Mouse (Mus musculus) right cerebral cortex, postnatal 4 days (tissue): ENCODE results near the gene Itpka.
A peak's percentile ranks its signal among the peaks of the same experiment; 100 is the strongest.
"Not testable (repeated sequence)": the region's sequence is repeated elsewhere in the genome, so short reads cannot be mapped to it uniquely, and the experiment has no call there.

Source experiments
- DNase-seq: peaks from one replicate; pipeline ENCODE4 v3.0.0-alpha.2; 2022

Itpka gene

GRCm38 (mm10) chr2:119741581-119742411 is at the start of gene Itpka:
Gene Itpka (plus strand): TSS chr2:119742337.
- peak; percentile 49 for DNase-seq

GRCm38 (mm10) chr2:119694826-119695225 is 47.3 kb upstream of the Itpka start:
- DNase-seq, result no peak

- no peak for DNase-seq
Observed at GRCm38 (mm10) chr2:119696111-119696510, 46.0 kb upstream of the Itpka start.

- DNase-seq, result no peak
Observed at GRCm38 (mm10) chr2:119698472-119698871, 43.7 kb upstream of the Itpka start.

GRCm38 (mm10) chr2:119699962-119700361 is 42.2 kb upstream of the Itpka start:
- DNase-seq, result no peak

- no peak for DNase-seq
Observed at GRCm38 (mm10) chr2:119703171-119703570, 39.0 kb upstream of the Itpka start.

- DNase-seq, result no peak
Observed at GRCm38 (mm10) chr2:119707676-119708075, 34.5 kb upstream of the Itpka start.

GRCm38 (mm10) chr2:119710011-119710410 is 32.1 kb upstream of the Itpka start:
- DNase-seq, result no peak

GRCm38 (mm10) chr2:119715868-119716267 is 26.3 kb upstream of the Itpka start:
- DNase-seq, result not testable (repeated sequence)

GRCm38 (mm10) chr2:119721070-119721469 is 21.1 kb upstream of the Itpka start:
- DNase-seq, result no peak

- DNase-seq, result no peak
Observed at GRCm38 (mm10) chr2:119727762-119728416, 14.2 kb upstream of the Itpka start.

GRCm38 (mm10) chr2:119730735-119731134 is 11.4 kb upstream of the Itpka start:
- DNase-seq, result no peak

GRCm38 (mm10) chr2:119737124-119737523 is 5.0 kb upstream of the Itpka start:
- no peak for DNase-seq

- DNase-seq, result no peak
Observed at GRCm38 (mm10) chr2:119740567-119740966, 1.6 kb upstream of the Itpka start.

GRCm38 (mm10) chr2:119742461-119743175 is 481 bp downstream of the Itpka start:
- peak; percentile 35 for DNase-seq

- DNase-seq, result peak; percentile 62
Observed at GRCm38 (mm10) chr2:119743176-119743807, 1.2 kb downstream of the Itpka start.

GRCm38 (mm10) chr2:119743808-119744162 is 1.6 kb downstream of the Itpka start:
- no peak for DNase-seq

- no peak for DNase-seq
Observed at GRCm38 (mm10) chr2:119744163-119745111, 2.3 kb downstream of the Itpka start.

GRCm38 (mm10) chr2:119745281-119745680 is 3.1 kb downstream of the Itpka start:
- no peak for DNase-seq

GRCm38 (mm10) chr2:119747554-119747953 is 5.4 kb downstream of the Itpka start:
- no peak for DNase-seq

GRCm38 (mm10) chr2:119749260-119749659 is 7.1 kb downstream of the Itpka start:
- no peak for DNase-seq

GRCm38 (mm10) chr2:119757601-119758100 is 15.5 kb downstream of the Itpka start:
- DNase-seq, result no peak
